Mouse (Mus musculus) liver, adult 2 months (tissue): ENCODE data around the gene Kcnj6. TPM values are rescaled to one million over a fixed set of nuclear protein-coding genes. Genes with fewer than 3 reads are reported as not detected.

Experiments
- DNase-seq: peaks from one replicate; pipeline ENCODE4 v3.0.0-alpha.2; 2011; ENCODE audit warnings: low read depth, low spot score; ENCODE audit errors: extremely low read depth
- H3K27ac ChIP-seq: fragments of 200-500 bp; replicated peaks from 2 replicates; pipeline ENCODE4 v1.5.1; 2012; ENCODE audit warnings: low read depth, mild to moderate bottlenecking, control low read depth, inconsistent platforms, low read length; ENCODE audit not compliant: insufficient read depth
- H3K27me3 ChIP-seq: fragments of 200-500 bp; 2 replicates; pipeline ENCODE4 v1.6.1; 2012; ENCODE audit warnings: mild to moderate bottlenecking, moderate library complexity, low read length, inconsistent platforms; ENCODE audit not compliant: control insufficient read depth, insufficient read depth
- H3K36me3 ChIP-seq: fragments of 200-500 bp; 2 replicates; pipeline ENCODE4 v1.6.1; 2012; ENCODE audit warnings: low read length, inconsistent platforms; ENCODE audit not compliant: control insufficient read depth, insufficient read depth
- H3K4me1 ChIP-seq: fragments of 200-500 bp; 2 replicates; pipeline ENCODE4 v1.6.1; 2011; ENCODE audit warnings: low read length; ENCODE audit not compliant: control insufficient read depth, insufficient read depth
- H3K4me3 ChIP-seq: fragments of 200-500 bp; 2 replicates; pipeline ENCODE4 v1.5.1; 2011; ENCODE audit warnings: low read depth, mild to moderate bottlenecking, control low read depth, low read length, moderate library complexity; ENCODE audit not compliant: insufficient read depth
- H3K79me2 ChIP-seq: fragments of 200-500 bp; 2 replicates; pipeline ENCODE4 v1.6.1; 2012; ENCODE audit warnings: inconsistent platforms, mild to moderate bottlenecking, low read length, moderate library complexity; ENCODE audit not compliant: control insufficient read depth, insufficient read depth
- H3K9ac ChIP-seq: fragments of 200-500 bp; 2 replicates; pipeline ENCODE4 v1.6.1; 2012; ENCODE audit warnings: low read depth, mild to moderate bottlenecking, control low read depth, inconsistent platforms, low read length
- CTCF ChIP-seq: fragments of 200-500 bp; IDR thresholded peaks from 2 replicates; pipeline ENCODE4 v1.5.1; 2011; ENCODE audit warnings: low read depth, low read length, control low read depth
- POLR2A ChIP-seq: fragments of 200-500 bp; IDR thresholded peaks from 2 replicates; pipeline ENCODE4 v1.6.1; 2011; ENCODE audit warnings: low read length, control low read depth; ENCODE audit not compliant: insufficient read depth; ENCODE audit errors: extremely low read depth
- WGBS: fragments of 180-500 bp; shearing (Covaris S2); methylation state at CpG from one replicate; pipeline ENCODE4 v1.1.7; 2018; 5-methylcytosine and 5-hydroxymethylcytosine counted together
- polyA plus RNA-seq: library from polyadenylated mRNA; depleted of rRNA; stranded (reverse); fragments of >200 nt; gene quantifications from 2 replicates; pipeline ENCODE4 v1.2.3, GENCODE M21; 2012
- total RNA-seq: library from RNA; depleted of rRNA; stranded (reverse); fragments of >200 nt; gene quantifications from 2 replicates; pipeline ENCODE4 v1.2.3, GENCODE M21; 2014

The Kcnj6 gene
- total and polyA plus RNA-seq, 2 experiments = not detected

DNA sequence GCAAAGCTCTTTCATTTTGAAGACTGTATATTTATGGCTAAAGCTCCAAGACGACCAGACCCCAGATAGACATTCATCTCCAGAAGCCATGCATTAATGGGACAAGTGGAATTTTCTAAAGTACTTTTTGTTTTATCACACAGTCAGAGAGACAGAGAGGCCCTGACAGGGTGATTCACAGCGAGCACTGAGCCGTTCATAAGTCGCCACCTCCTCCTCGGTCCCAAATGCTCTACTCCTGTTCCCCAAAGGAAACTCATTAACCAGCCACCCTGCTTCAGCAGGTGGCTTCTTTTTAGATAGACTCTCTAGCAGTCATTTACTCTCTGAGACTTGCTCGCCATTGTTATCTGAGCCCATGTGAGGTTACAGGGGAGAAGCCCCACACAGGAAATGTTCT lies 72.1 kb downstream of the Kcnj6 start:
- no peak overlapping the region for H3K27ac ChIP-seq
- H3K4me3 ChIP-seq = no peak overlapping the region
- no peaks in the 10 kb centered on the region for H3K4me1 ChIP-seq
- DNase-seq = no peak
- H3K36me3 ChIP-seq = no peaks in the 10 kb centered on the region
- no peaks in the 10 kb centered on the region for H3K27me3 ChIP-seq
- TF ChIP-seq POLR2A (no peak), CTCF (no peak)
- no peaks in the 10 kb centered on the region for H3K79me2 ChIP-seq
- no peak overlapping the region for H3K9ac ChIP-seq
- WGBS = 53% methylated on average over 6 of the region's 6 CpGs

DNA sequence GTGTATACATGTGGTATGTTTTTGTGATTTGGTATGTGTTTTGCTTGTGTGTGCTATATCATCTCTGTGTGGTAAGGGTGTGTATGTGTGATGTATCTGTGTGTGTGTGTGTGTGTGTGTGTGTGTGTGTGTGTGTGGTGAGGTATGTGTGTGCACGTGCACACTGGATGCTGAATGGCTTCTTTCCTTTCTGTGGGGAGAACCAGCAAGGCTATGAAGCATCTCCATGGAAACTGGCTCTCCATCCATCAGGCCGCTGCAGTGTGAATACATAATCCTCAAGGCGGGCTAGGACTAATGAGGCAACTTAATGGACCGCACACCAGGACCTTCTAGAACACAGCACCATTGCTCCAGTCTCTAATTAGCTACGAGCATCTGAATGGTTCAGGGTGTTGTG lies 78.3 kb downstream of the Kcnj6 start:
- H3K79me2 ChIP-seq = no peaks in the 10 kb centered on the region
- no peaks in the 10 kb centered on the region for H3K4me1 ChIP-seq
- H3K9ac ChIP-seq = no peak overlapping the region
- DNase-seq = no peak
- TF ChIP-seq POLR2A = no peak
- no peak for TF ChIP-seq CTCF
- no peak overlapping the region for H3K4me3 ChIP-seq
- H3K27ac ChIP-seq = no peak overlapping the region
- no peaks in the 10 kb centered on the region for H3K36me3 ChIP-seq
- H3K27me3 ChIP-seq = no peaks in the 10 kb centered on the region
- WGBS = 77% methylated on average over 5 of the region's 5 CpGs

DNA sequence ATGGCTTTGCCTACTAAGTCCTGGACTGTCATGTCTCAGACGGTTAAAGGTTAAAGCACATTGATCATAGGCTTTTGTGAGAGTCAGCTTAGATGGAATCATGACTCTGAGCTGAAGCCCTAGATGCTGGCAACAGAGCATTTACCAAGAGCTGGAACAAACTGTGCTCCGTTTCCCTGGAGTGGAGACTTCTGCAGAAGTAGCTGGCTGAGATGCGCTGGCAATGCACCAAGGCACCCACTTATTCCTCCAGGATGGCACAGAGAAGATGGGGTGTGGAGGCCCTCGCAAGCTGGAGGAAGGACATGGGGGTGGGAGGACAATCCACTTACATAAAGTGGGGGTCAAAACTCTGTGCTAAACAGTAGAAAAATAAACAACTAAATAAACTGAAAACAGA lies 91.5 kb downstream of the Kcnj6 start:
- Histone ChIP-seq H3K79me2 (no peaks in the 10 kb centered on the region), H3K4me3 (no peak overlapping the region), H3K9ac (no peak overlapping the region), H3K27ac (no peak overlapping the region), H3K36me3 (no peaks in the 10 kb centered on the region), H3K4me1 (no peaks in the 10 kb centered on the region), H3K27me3 (no peaks in the 10 kb centered on the region)
- WGBS = 87% methylated on average over 4 of the region's 4 CpGs
- no peak for DNase-seq
- TF ChIP-seq POLR2A (no peak), CTCF (no peak)

DNA sequence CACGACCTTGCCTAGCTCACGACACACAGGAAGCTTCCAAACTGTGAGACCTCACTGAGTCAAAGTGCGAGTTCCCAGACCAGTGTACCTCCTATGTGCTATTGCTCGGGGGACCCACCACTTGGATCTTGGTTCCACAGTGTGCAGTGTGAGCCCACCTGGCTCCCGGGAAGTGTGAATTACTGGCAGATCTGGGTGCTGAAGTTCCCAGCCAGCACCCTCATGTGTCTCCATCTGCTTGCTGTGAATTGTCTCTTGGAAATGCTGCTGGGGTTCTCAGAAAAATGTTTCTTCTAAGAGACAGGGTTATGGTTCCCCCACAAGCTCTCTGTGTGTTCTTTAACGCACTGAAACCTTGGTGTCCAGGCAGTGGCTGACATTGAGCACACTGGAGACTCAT lies 98.7 kb downstream of the Kcnj6 start:
- WGBS = 73% methylated on average over 6 of the region's 6 CpGs

DNA sequence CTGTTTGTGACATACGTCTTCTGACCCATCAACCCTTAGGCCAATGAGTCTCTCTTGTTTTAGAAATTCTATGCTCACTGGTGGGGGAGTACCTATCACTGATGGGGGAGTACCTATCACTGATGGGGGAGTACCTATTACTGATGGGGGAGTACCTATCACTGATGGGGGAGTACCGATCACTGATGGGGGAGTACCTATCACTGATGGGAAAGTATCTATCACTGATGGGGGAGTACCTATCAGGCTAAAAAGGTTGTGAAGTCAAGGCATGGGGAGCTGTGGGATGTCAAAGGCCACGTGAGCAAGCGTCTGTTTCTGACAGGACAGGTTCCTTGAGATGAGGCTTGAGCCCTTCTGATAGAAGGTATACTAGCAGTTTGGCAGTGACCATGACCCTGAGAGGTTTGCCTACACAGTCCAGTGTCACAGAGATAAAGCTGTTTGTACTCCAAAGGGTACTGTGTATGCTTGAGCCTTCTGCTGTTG lies 105.3 kb downstream of the Kcnj6 start:
- Histone ChIP-seq H3K27ac (no peak overlapping the region), H3K27me3 (no peaks in the 10 kb centered on the region), H3K9ac (no peak overlapping the region), H3K79me2 (no peaks in the 10 kb centered on the region), H3K36me3 (no peaks in the 10 kb centered on the region), H3K4me3 (no peak overlapping the region), H3K4me1 (no peaks in the 10 kb centered on the region)
- WGBS = 84% methylated on average over 4 of the region's 4 CpGs
- TF ChIP-seq POLR2A (no peak), CTCF (no peak)
- no peak for DNase-seq

More for the DNA sequence above, 98.7 kb downstream of the Kcnj6 start:
- no peaks in the 10 kb centered on the region for H3K27me3 ChIP-seq
- no peak for TF ChIP-seq CTCF
- TF ChIP-seq POLR2A = no peak
- no peak for DNase-seq
- no peak overlapping the region for H3K9ac ChIP-seq
- no peak overlapping the region for H3K27ac ChIP-seq
- no peaks in the 10 kb centered on the region for H3K36me3 ChIP-seq
- H3K4me3 ChIP-seq = no peak overlapping the region
- H3K79me2 ChIP-seq = no peaks in the 10 kb centered on the region
- H3K4me1 ChIP-seq = no peaks in the 10 kb centered on the region

GRCm38 (mm10) chr16:94890581-94890980 lies 106.9 kb downstream of the Kcnj6 start:
- no peaks in the 10 kb centered on the region for H3K79me2 ChIP-seq
- 73% methylated on average over 6 of the region's 6 CpGs for WGBS
- H3K9ac ChIP-seq = no peak overlapping the region
- H3K36me3 ChIP-seq = no peaks in the 10 kb centered on the region
- no peak for DNase-seq
- no peaks in the 10 kb centered on the region for H3K4me1 ChIP-seq
- H3K27ac ChIP-seq = no peak overlapping the region
- no peaks in the 10 kb centered on the region for H3K27me3 ChIP-seq
- TF ChIP-seq POLR2A (no peak), CTCF (no peak)
- no peak overlapping the region for H3K4me3 ChIP-seq
